Mouse (Mus musculus) kidney, adult 11 months (tissue): ENCODE measurements around the gene Mfsd14b.

Experiments
- DNase-seq: peaks from one replicate; pipeline ENCODE4 v3.0.0; 2022

The Mfsd14b gene

DNA sequence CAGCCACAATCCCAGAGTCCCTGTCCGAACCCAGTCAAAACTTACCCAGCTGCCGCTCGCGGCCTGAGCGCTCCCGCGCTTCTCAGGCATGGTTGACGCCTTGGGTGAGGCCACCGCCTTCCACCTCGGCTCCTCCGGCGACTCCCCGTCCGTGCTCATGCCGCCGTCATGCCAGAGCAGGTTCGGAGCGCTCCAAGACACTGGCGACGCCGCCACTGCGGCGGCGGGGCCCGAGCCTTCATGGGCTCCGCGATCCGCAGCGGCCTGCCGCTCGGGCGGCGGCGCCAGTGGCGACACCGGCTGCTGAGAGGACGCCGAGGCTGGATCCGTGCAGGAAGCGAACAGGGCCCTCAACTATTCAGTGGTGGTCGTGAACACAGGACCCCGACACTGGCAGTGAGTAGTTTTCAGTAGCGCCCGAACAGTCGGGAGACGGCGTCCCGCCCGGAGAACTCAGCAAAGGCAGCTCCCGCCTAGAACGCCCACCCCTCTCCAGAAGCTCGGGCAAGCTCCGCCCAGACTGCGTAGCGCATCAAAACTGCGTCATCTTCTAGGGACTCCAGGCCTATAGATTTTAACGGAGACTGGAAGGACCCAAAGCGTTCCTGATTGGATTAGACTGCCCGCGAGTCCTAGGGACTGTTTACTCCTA, at the start of gene Mfsd14b:
Gene Mfsd14b (minus strand): TSS at position 517 of the 652 bp plus-strand sequence.
- peak; percentile 89 for DNase-seq

DNA sequence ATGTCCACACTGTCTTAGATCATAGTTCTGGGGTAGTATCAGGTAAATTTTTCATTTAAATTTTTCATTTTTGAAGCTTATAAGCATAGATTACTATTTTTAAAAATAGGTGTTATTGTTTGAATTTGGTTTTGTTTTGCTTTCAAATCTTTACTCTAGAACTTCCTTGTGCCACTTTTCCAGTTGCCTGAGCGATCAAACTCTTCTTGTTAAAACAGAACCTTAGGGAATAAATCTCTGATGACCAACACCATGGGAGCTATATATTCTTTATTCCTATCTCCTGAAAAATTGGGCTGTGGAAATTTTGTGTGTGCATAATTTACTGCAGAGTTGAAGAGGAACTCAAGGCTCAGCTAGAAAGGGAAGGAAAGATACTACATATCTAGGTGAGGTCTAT, 37.2 kb upstream of the Mfsd14b start, which contains the start of gene Olfr466:
Gene Olfr466 (plus strand): TSS at position 301 of the 400 bp plus-strand sequence.
- DNase-seq: no peak

- no peak for DNase-seq
Measured at GRCm38 (mm10) chr13:65137789-65138188, 25.0 kb upstream of the Mfsd14b start, which contains the start of gene Olfr465-ps1. Olfr465-ps1 (plus strand) TSS chr13:65138089.

DNA sequence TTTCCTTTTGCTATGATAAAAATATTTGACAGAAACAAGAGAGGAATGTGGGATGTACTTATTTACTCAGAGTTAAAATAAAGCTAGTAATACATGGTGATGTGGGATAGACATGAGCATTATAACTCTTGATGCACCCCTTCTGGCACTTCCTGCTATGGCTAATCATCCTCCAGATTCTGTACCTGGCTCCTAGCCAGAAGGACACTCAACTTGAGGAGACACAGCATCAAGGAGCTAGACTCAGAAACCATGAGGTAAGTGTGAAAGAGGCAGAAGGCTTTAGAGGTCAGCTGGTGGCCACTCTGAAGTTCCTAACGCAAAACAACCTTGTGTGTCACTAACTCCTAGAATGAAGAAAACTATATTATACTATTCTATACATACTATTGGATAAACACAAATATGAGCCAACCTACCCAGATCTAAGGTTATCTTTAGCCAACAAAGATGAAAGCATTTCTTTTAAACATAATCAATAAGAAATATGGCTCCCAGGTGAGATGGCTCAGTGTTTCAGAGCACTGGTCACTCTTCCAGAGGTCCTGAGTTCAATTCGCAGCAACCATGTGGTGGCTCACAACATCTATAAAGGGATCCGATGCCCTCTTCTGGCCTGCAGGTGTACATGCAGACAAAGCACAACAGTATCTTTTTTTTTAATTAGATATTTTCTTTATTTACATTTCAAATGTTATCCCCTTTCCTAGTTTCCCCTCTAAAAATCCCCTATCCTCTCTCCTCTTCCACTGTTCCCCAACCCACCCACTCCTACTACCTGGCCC, 14.5 kb upstream of the Mfsd14b start:
- no peak for DNase-seq

- DNase-seq: no peak
Measured at GRCm38 (mm10) chr13:65122111-65122510, 9.3 kb upstream of the Mfsd14b start.

DNA sequence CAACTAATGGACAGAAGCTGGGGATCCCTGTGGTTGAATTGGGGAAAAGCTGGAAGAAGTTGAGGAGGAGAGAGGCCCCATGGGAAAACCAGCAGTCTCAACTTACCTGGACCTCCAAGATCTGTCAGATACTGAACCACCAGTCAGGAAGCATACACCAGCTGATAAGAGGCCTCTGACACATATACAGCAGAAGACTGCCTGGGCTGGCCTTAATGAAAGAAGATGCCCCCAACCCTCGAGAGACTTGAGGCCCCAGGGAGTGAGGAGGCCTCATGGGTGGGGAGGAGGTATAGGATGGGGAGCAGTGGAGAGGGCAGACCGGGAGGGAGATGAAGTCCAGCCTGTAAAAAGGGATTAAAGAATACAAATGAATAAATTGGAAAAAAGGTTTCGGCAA, 8.2 kb upstream of the Mfsd14b start:
- no peak for DNase-seq

GRCm38 (mm10) chr13:65113239-65113638, 464 bp upstream of the Mfsd14b start:
- DNase-seq: no peak

GRCm38 (mm10) chr13:65111961-65112360, 814 bp downstream of the Mfsd14b start:
- peak; percentile 27 for DNase-seq

DNA sequence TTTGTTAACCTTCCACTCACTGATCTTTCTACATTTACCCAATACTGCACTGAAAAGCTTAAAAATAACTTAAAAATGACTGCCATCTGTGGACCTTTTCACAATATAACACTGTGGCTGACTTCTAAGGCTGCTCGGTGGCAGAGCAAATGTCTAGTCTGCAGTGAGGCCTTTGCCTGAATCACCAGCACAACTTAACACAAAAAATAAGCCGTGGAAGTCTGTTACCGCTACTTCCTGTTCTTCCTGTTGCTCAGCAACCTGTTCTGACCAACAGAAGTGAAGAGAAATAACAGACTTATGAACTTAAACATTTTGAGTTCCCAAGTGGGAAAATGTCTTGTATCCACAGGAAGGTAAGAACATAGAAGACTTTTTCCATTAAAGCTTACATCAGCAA, 11.5 kb downstream of the Mfsd14b start:
- no peak for DNase-seq

GRCm38 (mm10) chr13:65100678-65101077, 12.1 kb downstream of the Mfsd14b start:
- DNase-seq: no peak

- no peak for DNase-seq
Measured at GRCm38 (mm10) chr13:65097018-65097417, 15.8 kb downstream of the Mfsd14b start.

DNA sequence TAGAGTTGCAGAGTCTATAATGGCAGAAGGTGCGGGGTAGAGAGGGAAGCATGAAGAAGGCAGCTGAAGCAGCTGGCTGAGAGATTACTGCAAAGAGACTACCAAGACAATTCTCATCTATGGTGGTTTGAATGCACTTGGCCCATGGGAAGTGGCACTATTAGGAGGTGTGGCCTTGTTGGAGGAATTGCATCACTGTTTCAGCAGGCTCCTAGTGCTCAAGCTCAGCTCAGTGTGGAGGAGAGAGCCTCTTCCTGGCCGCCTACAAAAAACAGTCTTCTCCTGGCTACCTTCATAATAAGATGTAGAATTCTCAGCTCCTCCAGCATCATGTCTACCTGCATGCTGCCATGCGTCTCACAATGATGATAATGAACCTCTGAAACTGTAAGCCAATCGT, 16.9 kb downstream of the Mfsd14b start:
- no peak for DNase-seq

GRCm38 (mm10) chr13:65069969-65070368, 42.8 kb downstream of the Mfsd14b start:
- DNase-seq: no peak

GRCm38 (mm10) chr13:65052660-65053059, 60.1 kb downstream of the Mfsd14b start, which contains the start of gene Prss47:
Prss47 (minus strand) TSS chr13:65052760.
- no peak for DNase-seq

- no peak for DNase-seq
Measured at GRCm38 (mm10) chr13:65035057-65035456, 77.7 kb downstream of the Mfsd14b start.

- no peak for DNase-seq
Measured at GRCm38 (mm10) chr13:65032758-65033157, 80.0 kb downstream of the Mfsd14b start, which contains the start of gene Spata31d1c. Spata31d1c (plus strand) TSS chr13:65033058.
